Mouse (Mus musculus) liver, embryonic 13.5 days (tissue): Measurements from ENCODE around the gene Myrf. TPM values are rescaled to one million over a fixed set of nuclear protein-coding genes. Genes with fewer than 3 reads are reported as not detected.

Source experiments
- ATAC-seq: fragments of 200-750 bp; cut with Nextera tagmentation; 2 replicates; pipeline ENCODE4 v1.8.0; 2017; ENCODE audit warnings: low read depth, mild to moderate bottlenecking, moderate number of reproducible peaks, moderate library complexity
- DNase-seq: peaks from one replicate; pipeline ENCODE4 v3.0.0; 2022
- H3K27ac ChIP-seq: fragments of 300-500 bp; sonication (generic); 2 replicates; pipeline ENCODE4 v1.5.1; 2015; ENCODE audit warnings: moderate library complexity, mild to moderate bottlenecking, inconsistent platforms
- H3K27me3 ChIP-seq: fragments of 300-500 bp; sonication (generic); 2 replicates; pipeline ENCODE4 v1.6.1; 2015; ENCODE audit warnings: mild to moderate bottlenecking, inconsistent platforms
- H3K36me3 ChIP-seq: fragments of 300-500 bp; sonication (generic); 2 replicates; pipeline ENCODE4 v1.6.1; 2015; ENCODE audit warnings: mild to moderate bottlenecking, inconsistent platforms
- H3K4me1 ChIP-seq: fragments of 300-500 bp; sonication (generic); replicated peaks from 2 replicates; pipeline ENCODE4 v1.6.1; 2015; ENCODE audit warnings: inconsistent platforms
- H3K4me2 ChIP-seq: fragments of 300-500 bp; sonication (generic); 2 replicates; pipeline ENCODE4 v1.6.1; 2015; ENCODE audit warnings: inconsistent platforms, mild to moderate bottlenecking, moderate library complexity
- H3K4me3 ChIP-seq: fragments of 300-500 bp; sonication (generic); replicated peaks from 2 replicates; pipeline ENCODE4 v1.5.1; 2015; ENCODE audit warnings: mild to moderate bottlenecking, inconsistent platforms
- H3K9ac ChIP-seq: fragments of 300-500 bp; sonication (generic); 2 replicates; pipeline ENCODE4 v1.6.1; 2015; ENCODE audit warnings: mild to moderate bottlenecking, inconsistent platforms
- H3K9me3 ChIP-seq: fragments of 300-500 bp; sonication (generic); replicated peaks from 2 replicates; pipeline ENCODE4 v1.6.1; 2016; ENCODE audit warnings: inconsistent platforms
- WGBS: fragments of 180-500 bp; shearing (Covaris S2); methylation state at CpG from one replicate; pipeline ENCODE4 v1.1.7; 2015; ENCODE audit not compliant: insufficient replicate concordance; 5-methylcytosine and 5-hydroxymethylcytosine counted together
- polyA plus RNA-seq: library from polyadenylated mRNA; unstranded; fragments of >200 nt; fragmentation: Nextera tagmentation; extraction: Ambion mirVana; gene quantifications from 2 replicates; pipeline ENCODE4 v1.2.1, GENCODE M21; 2015

Myrf gene
- polyA plus RNA-seq, 1 experiment from 2014 or later: 3.2 TPM

DNA sequence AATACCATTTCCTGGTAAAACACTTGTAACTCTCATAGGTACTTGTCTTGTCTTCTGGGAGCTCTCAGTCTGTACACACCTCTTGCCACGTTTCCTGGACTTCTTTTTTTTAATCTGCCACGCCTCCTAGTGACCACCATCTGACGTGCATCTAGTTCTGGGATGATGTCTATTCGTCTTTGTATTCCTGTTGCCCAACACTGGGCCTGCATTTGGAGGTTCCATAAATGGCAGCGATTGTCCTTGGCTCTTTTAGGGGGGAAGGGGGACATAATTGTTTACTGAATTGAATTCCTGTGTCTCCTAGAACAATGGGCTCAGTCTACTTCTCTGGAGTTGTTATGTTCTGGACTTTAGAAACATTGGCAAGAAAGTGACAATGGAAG, 35.9 kb downstream of the Myrf start:
- Histone ChIP-seq H3K4me3 (peak overlapping the region; percentile 91), H3K27ac (peak overlapping the region; percentile 96), H3K27me3 (no peaks in the 10 kb centered on the region), H3K9ac (peak overlapping the region; percentile 94), H3K9me3 (no peaks in the 10 kb centered on the region), H3K4me1 (peaks cover 45% of the 10 kb centered on the region), H3K4me2 (peak overlapping the region; percentile 96), H3K36me3 (peaks cover 68% of the 10 kb centered on the region)
- no peak; the same call in 1 of the 2 replicates for ATAC-seq
- WGBS: under 1% methylated on average over 5 of the region's 5 CpGs
- peak; percentile 59 for DNase-seq

DNA sequence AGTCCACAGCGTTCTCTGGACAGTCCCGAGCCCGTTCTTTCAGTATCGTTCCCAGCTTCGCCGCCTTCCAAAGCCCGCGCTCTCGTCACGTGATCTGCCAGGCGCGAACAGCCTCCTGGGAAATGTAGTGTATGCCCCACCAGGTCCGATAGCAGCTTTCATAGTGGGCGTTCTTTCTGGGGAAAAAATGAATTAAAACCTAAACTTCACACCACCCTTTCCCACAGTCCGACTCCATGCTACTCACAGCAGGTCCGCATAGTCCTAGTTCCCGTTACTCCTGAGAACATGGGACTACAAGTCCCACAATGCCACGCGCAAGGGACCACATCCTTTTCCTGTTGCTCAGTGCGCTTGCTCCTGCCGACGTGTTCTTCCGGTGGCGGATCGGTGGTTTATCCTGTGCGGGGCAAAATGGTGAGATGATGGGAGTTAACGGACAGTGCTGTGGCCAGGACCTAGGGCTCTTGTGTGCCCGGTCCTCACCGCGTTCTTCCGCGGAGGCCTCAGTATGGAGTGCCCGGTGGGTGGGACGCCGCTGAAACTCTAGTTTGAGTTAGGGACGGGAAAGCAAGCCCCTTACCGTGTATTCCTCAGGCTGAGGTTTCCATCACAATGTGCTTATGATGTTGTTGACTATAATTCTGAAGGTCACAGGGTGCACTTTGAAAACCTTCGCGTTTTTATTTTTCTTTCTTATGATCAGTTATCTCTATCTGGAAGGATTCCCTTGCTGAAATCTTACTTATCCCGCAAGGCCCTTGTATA, 36.5 kb downstream of the Myrf start, which contains the start of the genes Tmem258 and Fen1:
Tmem258 (plus strand) TSS at position 167 of the 768 bp plus-strand sequence.
Fen1 (minus strand) TSS at position 322 of the 768 bp plus-strand sequence.
- Histone ChIP-seq H3K27me3 (no peaks in the 10 kb centered on the region), H3K27ac (peak within 1 kb of the TSS; percentile 96), H3K4me2 (peak within 1 kb of the TSS; percentile 96), H3K4me1 (peaks cover 51% of the 10 kb centered on the region), H3K9me3 (no peaks in the 10 kb centered on the region), H3K36me3 (peaks cover 68% of the 10 kb centered on the region), H3K4me3 (peak within 1 kb of the TSS; percentile 91), H3K9ac (peak within 1 kb of the TSS; percentile 94)
- DNase-seq (peak; percentile 87), ATAC-seq (peak; percentile 80)
- under 1% methylated on average over 40 of the region's 40 CpGs for WGBS

DNA sequence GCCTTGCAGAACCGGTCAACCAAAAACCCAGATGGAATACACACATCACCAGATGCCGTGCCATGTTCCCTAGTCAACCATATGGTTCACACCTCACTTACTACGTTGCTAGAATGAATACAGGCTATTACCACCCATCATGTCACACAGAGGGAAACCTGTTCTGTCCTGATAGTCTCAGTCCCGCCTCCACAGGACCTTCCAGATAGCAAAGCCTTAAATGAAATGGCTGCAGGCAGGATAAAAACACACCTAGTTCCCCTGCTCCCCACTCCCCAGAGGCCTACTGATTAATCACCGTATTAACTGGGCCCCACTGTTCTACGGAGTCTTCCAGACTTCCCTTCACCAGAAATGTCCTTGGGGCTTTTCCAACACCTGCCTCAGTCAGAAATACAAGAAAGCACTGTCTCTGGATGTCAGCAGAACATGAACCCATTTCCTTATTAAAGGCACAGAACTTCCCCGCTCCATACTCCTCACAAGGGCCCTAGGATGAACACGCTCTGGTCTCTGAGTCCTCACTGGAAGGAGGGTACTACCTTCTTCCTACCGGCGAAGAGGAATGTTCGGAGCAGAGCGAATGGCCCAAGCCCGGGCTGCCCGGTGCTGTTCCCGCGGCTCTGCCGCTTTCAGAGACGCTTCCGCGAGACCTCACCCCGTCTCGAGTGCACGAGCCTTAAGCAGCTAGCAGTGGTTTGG, 37.3 kb downstream of the Myrf start:
- Histone ChIP-seq H3K27ac (peak overlapping the region; percentile 96), H3K9me3 (no peaks in the 10 kb centered on the region), H3K36me3 (peaks cover 67% of the 10 kb centered on the region), H3K9ac (peak overlapping the region; percentile 94), H3K4me3 (peak overlapping the region; percentile 91), H3K4me1 (peaks cover 55% of the 10 kb centered on the region), H3K4me2 (peak overlapping the region; percentile 96), H3K27me3 (no peaks in the 10 kb centered on the region)
- peak; percentile 74 for DNase-seq
- WGBS: under 1% methylated on average over 23 of the region's 23 CpGs
- ATAC-seq: peak; percentile 84

DNA sequence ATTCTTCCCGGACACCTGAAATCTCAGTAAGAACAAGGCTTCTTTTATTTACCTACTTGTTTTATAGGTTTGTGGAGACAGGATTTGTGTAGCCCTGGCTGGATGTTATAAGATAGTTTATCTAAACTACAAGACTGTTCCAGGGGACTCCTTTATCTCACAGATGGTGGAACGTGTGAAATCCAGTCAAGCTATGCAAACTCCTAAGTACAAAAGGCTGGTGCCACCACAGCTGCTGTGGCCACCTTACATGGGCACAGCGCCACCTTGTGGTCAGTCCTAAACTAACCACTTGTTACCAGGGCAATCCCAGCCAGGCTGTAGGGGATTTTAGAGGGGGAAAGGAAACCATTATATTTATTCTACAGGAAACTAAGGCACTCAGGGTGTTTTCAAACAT, 41.8 kb downstream of the Myrf start:
- Histone ChIP-seq H3K27ac (0 out of 2 replicates have a peak overlapping the region, but pooled peaks have one; percentile 21), H3K4me3 (no peak overlapping the region), H3K4me1 (peaks cover 46% of the 10 kb centered on the region), H3K9me3 (no peaks in the 10 kb centered on the region), H3K36me3 (peaks cover 84% of the 10 kb centered on the region), H3K27me3 (no peaks in the 10 kb centered on the region), H3K9ac (no peak overlapping the region), H3K4me2 (no peak overlapping the region)
- peak; percentile 67 for DNase-seq
- 25% methylated on average over 3 of the region's 3 CpGs for WGBS
- ATAC-seq: no peak

DNA sequence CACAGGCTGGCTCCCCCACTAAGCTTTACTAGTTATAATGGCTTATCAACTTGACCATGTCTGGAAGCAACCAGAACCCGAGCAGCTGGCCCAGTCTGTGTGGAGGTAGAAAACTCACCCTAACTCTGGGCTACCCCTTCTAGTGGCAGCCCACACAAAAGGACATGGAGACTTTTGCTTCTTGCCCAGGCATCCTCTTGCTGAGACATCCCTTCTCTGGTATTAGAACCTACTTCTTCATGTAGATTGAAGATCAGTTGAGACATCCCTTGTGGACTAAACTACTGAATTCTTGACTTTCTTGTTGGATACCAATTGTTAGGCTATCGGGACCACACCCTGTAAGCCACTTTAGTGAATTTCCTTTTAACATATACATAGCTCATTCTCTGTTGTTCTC, 42.3 kb downstream of the Myrf start:
- ATAC-seq (no peak), DNase-seq (no peak)
- Histone ChIP-seq H3K9me3 (no peaks in the 10 kb centered on the region), H3K9ac (no peak overlapping the region), H3K27ac (no peak overlapping the region), H3K36me3 (peaks cover 88% of the 10 kb centered on the region), H3K4me3 (no peak overlapping the region), H3K27me3 (no peaks in the 10 kb centered on the region), H3K4me2 (no peak overlapping the region), H3K4me1 (peaks cover 46% of the 10 kb centered on the region)
- WGBS: 69% methylated on average over 2 of the region's 2 CpGs

DNA sequence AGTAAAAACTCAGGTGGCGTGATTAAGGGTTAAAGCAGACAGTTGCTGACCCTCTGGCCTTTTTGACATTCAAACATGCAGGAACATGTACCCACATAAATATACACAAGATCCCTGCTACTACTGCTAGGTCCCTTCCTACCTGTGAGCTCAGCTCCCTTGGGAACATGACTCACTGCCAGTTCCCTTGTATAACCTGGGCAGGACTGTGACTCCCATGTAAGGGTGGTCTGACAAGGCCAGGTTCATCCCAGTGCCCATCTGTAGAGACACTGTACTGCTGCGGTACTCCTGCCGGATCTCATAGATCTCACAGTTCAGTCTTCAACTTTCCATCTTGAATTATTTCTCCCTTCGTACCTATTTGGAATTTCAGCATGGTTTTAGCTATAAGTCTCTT, 43.4 kb downstream of the Myrf start:
- no peak overlapping the region for H3K9ac ChIP-seq
- H3K36me3 ChIP-seq: peaks cover 99% of the 10 kb centered on the region
- H3K27me3 ChIP-seq: no peaks in the 10 kb centered on the region
- 92% methylated on average over 4 of the region's 4 CpGs for WGBS
- H3K27ac ChIP-seq: no peak overlapping the region; the same call in 1 of the 2 replicates
- no peaks in the 10 kb centered on the region for H3K9me3 ChIP-seq
- H3K4me2 ChIP-seq: no peak overlapping the region
- no peak overlapping the region for H3K4me3 ChIP-seq
- ATAC-seq (no peak), DNase-seq (no peak)
- H3K4me1 ChIP-seq: peaks cover 37% of the 10 kb centered on the region

DNA sequence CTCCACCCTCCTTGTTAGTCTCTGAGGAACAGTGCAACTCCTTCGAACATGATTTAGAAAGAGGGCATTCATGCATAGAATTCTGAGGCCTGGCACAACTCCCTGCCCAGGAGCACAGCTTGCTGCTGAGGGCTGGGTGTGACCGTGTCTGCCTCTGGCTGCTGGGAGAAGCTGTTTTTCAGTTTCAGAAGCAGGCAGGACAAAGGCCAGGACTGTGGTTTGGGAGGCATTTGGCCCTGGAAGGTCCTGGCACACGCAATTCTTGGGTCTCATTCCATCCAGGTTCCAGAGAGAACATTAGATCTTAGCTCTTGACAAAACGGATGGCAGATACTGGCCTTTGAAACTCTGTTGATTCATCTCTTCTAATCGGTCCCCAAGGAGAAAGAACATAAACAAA, 45.3 kb downstream of the Myrf start:
- Histone ChIP-seq H3K27me3 (no peaks in the 10 kb centered on the region), H3K36me3 (peaks cover 97% of the 10 kb centered on the region), H3K9me3 (no peaks in the 10 kb centered on the region), H3K4me2 (no peak overlapping the region), H3K4me1 (peaks cover 38% of the 10 kb centered on the region), H3K27ac (no peak overlapping the region; the same call in 1 of the 2 replicates), H3K4me3 (no peak overlapping the region), H3K9ac (no peak overlapping the region)
- no peak for DNase-seq
- 80% methylated on average over 5 of the region's 5 CpGs for WGBS
- ATAC-seq: no peak

DNA sequence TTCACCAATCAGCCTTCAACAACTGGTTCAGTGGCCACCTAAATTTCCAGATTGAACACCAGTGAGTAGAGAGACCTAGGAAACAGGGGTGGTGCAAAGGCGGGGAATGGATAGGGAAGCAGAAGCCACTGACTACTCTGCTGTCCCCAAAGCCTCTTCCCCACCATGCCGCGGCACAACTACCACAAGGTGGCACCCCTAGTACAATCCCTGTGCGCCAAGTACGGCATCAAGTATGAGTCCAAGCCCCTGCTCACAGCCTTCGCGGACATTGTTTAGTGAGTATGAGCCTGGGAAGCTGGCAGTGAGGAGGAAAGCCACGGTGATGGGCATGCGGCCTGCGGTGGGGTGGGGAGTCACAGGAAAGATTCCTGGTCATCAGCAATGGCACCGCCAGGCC, 46.2 kb downstream of the Myrf start:
- Histone ChIP-seq H3K4me2 (no peak overlapping the region), H3K27me3 (no peaks in the 10 kb centered on the region), H3K9me3 (no peaks in the 10 kb centered on the region), H3K4me3 (no peak overlapping the region), H3K36me3 (peaks cover 97% of the 10 kb centered on the region), H3K9ac (no peak overlapping the region), H3K27ac (no peak overlapping the region), H3K4me1 (peaks cover 30% of the 10 kb centered on the region)
- ATAC-seq (no peak), DNase-seq (no peak)
- 77% methylated on average over 11 of the region's 11 CpGs for WGBS

DNA sequence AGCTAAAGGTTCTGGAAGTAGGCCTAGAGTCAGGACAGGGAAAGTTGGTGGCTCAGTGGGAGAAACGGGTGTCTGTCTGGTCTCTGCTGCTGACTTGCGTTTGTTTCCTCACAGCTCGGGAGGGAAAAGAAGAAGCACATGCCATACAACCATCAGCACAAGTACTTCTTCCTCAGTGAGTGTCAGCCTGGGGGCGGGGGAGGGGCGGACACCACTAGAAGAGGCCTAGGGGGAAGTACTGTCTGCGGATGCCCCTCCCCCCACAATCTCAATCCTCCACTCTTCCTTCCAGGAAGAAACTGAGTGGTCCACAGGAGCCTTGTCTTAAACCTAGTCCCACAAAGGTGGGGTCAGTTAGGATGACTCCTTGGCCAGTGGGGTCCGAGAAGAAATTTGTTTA, 49.2 kb downstream of the Myrf start:
- Histone ChIP-seq H3K4me2 (no peak overlapping the region), H3K36me3 (peaks cover 99% of the 10 kb centered on the region), H3K27ac (peak overlapping the region; percentile 39), H3K27me3 (no peaks in the 10 kb centered on the region), H3K9me3 (no peaks in the 10 kb centered on the region), H3K4me1 (peaks cover 29% of the 10 kb centered on the region), H3K4me3 (no peak overlapping the region), H3K9ac (no peak overlapping the region)
- ATAC-seq (peak; percentile 35), DNase-seq (no peak)
- 37% methylated on average over 7 of the region's 7 CpGs for WGBS

DNA sequence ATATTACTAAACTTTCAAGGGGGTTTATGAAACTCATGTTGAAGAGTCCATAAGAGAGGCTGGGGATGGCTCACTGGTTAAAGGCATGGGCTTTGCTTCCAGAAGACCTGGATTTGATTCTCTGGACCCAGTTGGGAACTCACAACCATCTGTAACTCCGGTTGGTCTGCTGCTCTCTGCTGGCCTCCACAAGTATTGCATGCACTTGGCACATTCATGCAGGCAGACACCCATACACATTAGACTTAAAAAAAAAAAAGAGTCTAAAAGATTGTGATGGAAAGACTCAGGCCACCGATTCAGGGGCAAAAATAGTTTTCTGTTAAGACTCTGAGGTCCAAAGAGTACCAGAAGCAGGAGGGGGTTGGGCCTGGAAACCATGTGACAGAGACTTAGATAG, 49.8 kb downstream of the Myrf start:
- H3K27me3 ChIP-seq: no peaks in the 10 kb centered on the region
- DNase-seq: peak; percentile 65
- H3K9ac ChIP-seq: no peak overlapping the region
- no peak overlapping the region for H3K4me2 ChIP-seq
- ATAC-seq: no peak
- peak overlapping the region; percentile 39 for H3K27ac ChIP-seq
- peaks cover 34% of the 10 kb centered on the region for H3K4me1 ChIP-seq
- no peaks in the 10 kb centered on the region for H3K9me3 ChIP-seq
- peaks cover 99% of the 10 kb centered on the region for H3K36me3 ChIP-seq
- whole genome bisulfite sequencing: 18% methylated on average over 2 of the region's 2 CpGs
- H3K4me3 ChIP-seq: no peak overlapping the region

DNA sequence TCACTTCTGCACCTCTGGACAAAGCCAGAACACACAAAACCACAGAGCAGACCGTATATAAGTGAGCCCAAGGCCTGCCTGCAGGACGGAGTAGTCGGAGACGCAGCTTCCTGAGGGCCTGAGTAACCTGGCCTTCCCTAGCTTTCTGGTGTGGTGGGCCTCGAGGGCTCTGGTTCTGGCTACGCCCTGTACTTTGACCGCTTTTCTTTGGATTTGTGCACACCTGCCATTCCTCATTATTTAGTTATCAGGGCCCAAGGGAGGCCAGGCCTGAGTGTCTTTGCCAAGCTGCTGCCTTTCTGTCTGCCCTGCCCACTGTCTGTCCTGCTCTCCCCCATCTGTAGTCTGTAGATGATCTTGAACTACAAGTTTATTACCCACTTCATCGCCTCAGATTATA, 50.6 kb downstream of the Myrf start:
- peak overlapping the region; percentile 19 for H3K27ac ChIP-seq
- H3K9ac ChIP-seq: no peak overlapping the region
- peaks cover 99% of the 10 kb centered on the region for H3K36me3 ChIP-seq
- no peak for ATAC-seq
- 84% methylated on average over 8 of the region's 8 CpGs for WGBS
- no peak for DNase-seq
- H3K4me3 ChIP-seq: no peak overlapping the region
- no peaks in the 10 kb centered on the region for H3K27me3 ChIP-seq
- H3K4me2 ChIP-seq: no peak overlapping the region
- H3K4me1 ChIP-seq: peaks cover 39% of the 10 kb centered on the region
- no peaks in the 10 kb centered on the region for H3K9me3 ChIP-seq
